Mouse (Mus musculus): Measurements from ENCODE around the gene Fip1l1. TPM values are rescaled to one million over a fixed set of nuclear protein-coding genes. Genes with fewer than 3 reads are reported as not detected.

Gene Fip1l1
- polyA plus RNA-seq, 1 experiment, result 177 TPM

GRCm38 (mm10) chr5:74603306-74603705 lies 68.1 kb downstream of the Fip1l1 start:
- no peaks in the 10 kb centered on the region for H3K4me1 ChIP-seq (ENCODE audit: control insufficient read depth, insufficient read depth, low read length)
- no peaks in the 10 kb centered on the region for H3K9me3 ChIP-seq (replicated peaks; ENCODE audit: control insufficient read depth, insufficient read depth, low read length, poor library complexity, severe bottlenecking)
- no peak overlapping the region for H3K9ac ChIP-seq (ENCODE audit: low read depth, poor library complexity, severe bottlenecking)
- H3K27me3 ChIP-seq (ENCODE audit: control insufficient read depth, insufficient read depth, low read length, poor library complexity, severe bottlenecking), result no peaks in the 10 kb centered on the region
- no peak overlapping the region for H3K27ac ChIP-seq (ENCODE audit: insufficient read depth, low read length)
- TF ChIP-seq EP300 (IDR thresholded peaks at IDR 0.05; ENCODE audit: insufficient read depth, low read depth, low read length) (no peak), CTCF (IDR thresholded peaks at IDR 0.05; ENCODE audit: low read depth, low read length) (no peak), POLR2A (IDR thresholded peaks at IDR 0.05; ENCODE audit: insufficient read depth, low read length) (no peak)
- H3K4me3 ChIP-seq (ENCODE audit: low read depth, low read length), result no peak overlapping the region
- peaks cover 2% of the 10 kb centered on the region; the same call in 1 of the 2 replicates for H3K36me3 ChIP-seq (ENCODE audit: control insufficient read depth, insufficient read depth, low read length, poor library complexity, severe bottlenecking)

- Histone ChIP-seq H3K27me3 (ENCODE audit: control insufficient read depth, insufficient read depth, low read length, poor library complexity, severe bottlenecking) (no peaks in the 10 kb centered on the region), H3K9me3 (replicated peaks; ENCODE audit: control insufficient read depth, insufficient read depth, low read length, poor library complexity, severe bottlenecking) (no peaks in the 10 kb centered on the region), H3K4me1 (ENCODE audit: control insufficient read depth, insufficient read depth, low read length) (no peaks in the 10 kb centered on the region), H3K4me3 (ENCODE audit: low read depth, low read length) (no peak overlapping the region), H3K27ac (ENCODE audit: insufficient read depth, low read length) (no peak overlapping the region), H3K9ac (ENCODE audit: low read depth, poor library complexity, severe bottlenecking) (no peak overlapping the region), H3K36me3 (ENCODE audit: control insufficient read depth, insufficient read depth, low read length, poor library complexity, severe bottlenecking) (no peaks in the 10 kb centered on the region)
- TF ChIP-seq POLR2A (IDR thresholded peaks at IDR 0.05; ENCODE audit: insufficient read depth, low read length) (no peak), CTCF (IDR thresholded peaks at IDR 0.05; ENCODE audit: low read depth, low read length) (no peak), EP300 (IDR thresholded peaks at IDR 0.05; ENCODE audit: insufficient read depth, low read depth, low read length) (no peak)
These were observed 71.0 kb downstream of the Fip1l1 start for GRCm38 (mm10) chr5:74606213-74606612.

GRCm38 (mm10) chr5:74610511-74610910 lies 75.3 kb downstream of the Fip1l1 start:
- no peak for TF ChIP-seq POLR2A (IDR thresholded peaks at IDR 0.05; ENCODE audit: insufficient read depth, low read length)
- TF ChIP-seq CTCF (IDR thresholded peaks at IDR 0.05; ENCODE audit: low read depth, low read length), result no peak
- no peak for TF ChIP-seq EP300 (IDR thresholded peaks at IDR 0.05; ENCODE audit: insufficient read depth, low read depth, low read length)
- Histone ChIP-seq H3K27ac (ENCODE audit: insufficient read depth, low read length) (no peak overlapping the region), H3K4me1 (ENCODE audit: control insufficient read depth, insufficient read depth, low read length) (no peaks in the 10 kb centered on the region), H3K27me3 (ENCODE audit: control insufficient read depth, insufficient read depth, low read length, poor library complexity, severe bottlenecking) (no peaks in the 10 kb centered on the region), H3K9ac (ENCODE audit: low read depth, poor library complexity, severe bottlenecking) (no peak overlapping the region), H3K9me3 (replicated peaks; ENCODE audit: control insufficient read depth, insufficient read depth, low read length, poor library complexity, severe bottlenecking) (no peaks in the 10 kb centered on the region), H3K4me3 (ENCODE audit: low read depth, low read length) (no peak overlapping the region), H3K36me3 (ENCODE audit: control insufficient read depth, insufficient read depth, low read length, poor library complexity, severe bottlenecking) (no peaks in the 10 kb centered on the region)

- Histone ChIP-seq H3K4me3 (ENCODE audit: low read depth, low read length) (no peak overlapping the region), H3K9ac (ENCODE audit: low read depth, poor library complexity, severe bottlenecking) (no peak overlapping the region), H3K27ac (ENCODE audit: insufficient read depth, low read length) (no peak overlapping the region), H3K36me3 (ENCODE audit: control insufficient read depth, insufficient read depth, low read length, poor library complexity, severe bottlenecking) (no peaks in the 10 kb centered on the region), H3K9me3 (replicated peaks; ENCODE audit: control insufficient read depth, insufficient read depth, low read length, poor library complexity, severe bottlenecking) (no peaks in the 10 kb centered on the region), H3K27me3 (ENCODE audit: control insufficient read depth, insufficient read depth, low read length, poor library complexity, severe bottlenecking) (no peaks in the 10 kb centered on the region), H3K4me1 (ENCODE audit: control insufficient read depth, insufficient read depth, low read length) (no peaks in the 10 kb centered on the region)
- TF ChIP-seq POLR2A (IDR thresholded peaks at IDR 0.05; ENCODE audit: insufficient read depth, low read length), result no peak
- TF ChIP-seq CTCF (IDR thresholded peaks at IDR 0.05; ENCODE audit: low read depth, low read length), result no peak
- TF ChIP-seq EP300 (IDR thresholded peaks at IDR 0.05; ENCODE audit: insufficient read depth, low read depth, low read length), result no peak
These were observed 77.5 kb downstream of the Fip1l1 start for GRCm38 (mm10) chr5:74612713-74613112.

- H3K4me3 ChIP-seq (ENCODE audit: low read depth, low read length), result no peak overlapping the region
- H3K4me1 ChIP-seq (ENCODE audit: control insufficient read depth, insufficient read depth, low read length), result no peaks in the 10 kb centered on the region
- H3K27ac ChIP-seq (ENCODE audit: insufficient read depth, low read length), result no peak overlapping the region
- no peak overlapping the region for H3K9ac ChIP-seq (ENCODE audit: low read depth, poor library complexity, severe bottlenecking)
- H3K9me3 ChIP-seq (replicated peaks; ENCODE audit: control insufficient read depth, insufficient read depth, low read length, poor library complexity, severe bottlenecking), result no peaks in the 10 kb centered on the region
- no peak for TF ChIP-seq POLR2A (IDR thresholded peaks at IDR 0.05; ENCODE audit: insufficient read depth, low read length)
- no peak for TF ChIP-seq EP300 (IDR thresholded peaks at IDR 0.05; ENCODE audit: insufficient read depth, low read depth, low read length)
- no peak for TF ChIP-seq CTCF (IDR thresholded peaks at IDR 0.05; ENCODE audit: low read depth, low read length)
- no peaks in the 10 kb centered on the region for H3K36me3 ChIP-seq (ENCODE audit: control insufficient read depth, insufficient read depth, low read length, poor library complexity, severe bottlenecking)
- H3K27me3 ChIP-seq (ENCODE audit: control insufficient read depth, insufficient read depth, low read length, poor library complexity, severe bottlenecking), result no peaks in the 10 kb centered on the region
These were observed 78.4 kb downstream of the Fip1l1 start for GRCm38 (mm10) chr5:74613491-74614151.

- Histone ChIP-seq H3K9ac (ENCODE audit: low read depth, poor library complexity, severe bottlenecking) (no peak overlapping the region), H3K27me3 (ENCODE audit: control insufficient read depth, insufficient read depth, low read length, poor library complexity, severe bottlenecking) (no peaks in the 10 kb centered on the region), H3K36me3 (ENCODE audit: control insufficient read depth, insufficient read depth, low read length, poor library complexity, severe bottlenecking) (no peaks in the 10 kb centered on the region), H3K4me1 (ENCODE audit: control insufficient read depth, insufficient read depth, low read length) (no peaks in the 10 kb centered on the region), H3K4me3 (ENCODE audit: low read depth, low read length) (no peak overlapping the region), H3K27ac (ENCODE audit: insufficient read depth, low read length) (no peak overlapping the region), H3K9me3 (replicated peaks; ENCODE audit: control insufficient read depth, insufficient read depth, low read length, poor library complexity, severe bottlenecking) (no peaks in the 10 kb centered on the region)
- no peak for TF ChIP-seq EP300 (IDR thresholded peaks at IDR 0.05; ENCODE audit: insufficient read depth, low read depth, low read length)
- no peak for TF ChIP-seq CTCF (IDR thresholded peaks at IDR 0.05; ENCODE audit: low read depth, low read length)
- TF ChIP-seq POLR2A (IDR thresholded peaks at IDR 0.05; ENCODE audit: insufficient read depth, low read length), result no peak
These were observed 82.7 kb downstream of the Fip1l1 start for GRCm38 (mm10) chr5:74617816-74618572.
